Mouse (Mus musculus) forebrain, postnatal 0 days (tissue): ENCODE measurements at regions not wholly inside any gene's neighbourhood (a gene's known extent, or its start where the extent isn't known, plus 50 kb on each side); places are given as distances from the start of the nearest gene placed in this dataset.
A peak's percentile ranks its signal among the peaks of the same experiment; 100 is the strongest.

Experiments
- ATAC-seq: fragments of 200-750 bp; cut with Nextera tagmentation; 2 replicates; pipeline ENCODE4 v1.8.0; 2017; ENCODE audit warnings: mild to moderate bottlenecking, moderate library complexity
- DNase-seq: peaks from one replicate; pipeline ENCODE4 v3.0.0-alpha.2; 2015
- H3K27ac ChIP-seq: fragments of 300-500 bp; sonication (generic); 2 replicates; pipeline ENCODE4 v1.5.1; 2014; ENCODE audit warnings: low read depth, mild to moderate bottlenecking, antibody characterized with exemption, low read length, moderate library complexity, mixed read lengths
- H3K27me3 ChIP-seq: fragments of 300-500 bp; sonication (generic); 2 replicates; pipeline ENCODE4 v1.6.1; 2014; ENCODE audit warnings: mild to moderate bottlenecking, low read length, mixed read lengths; ENCODE audit not compliant: insufficient read depth
- H3K36me3 ChIP-seq: fragments of 300-500 bp; sonication (generic); 2 replicates; pipeline ENCODE4 v1.6.1; 2014; ENCODE audit warnings: mild to moderate bottlenecking, moderate library complexity; ENCODE audit not compliant: insufficient read depth
- H3K4me1 ChIP-seq: fragments of 300-500 bp; sonication (generic); 2 replicates; pipeline ENCODE4 v1.6.1; 2014; ENCODE audit warnings: antibody characterized with exemption; ENCODE audit not compliant: insufficient read depth
- H3K4me2 ChIP-seq: fragments of 300-500 bp; sonication (generic); 2 replicates; pipeline ENCODE4 v1.6.1; 2014; ENCODE audit warnings: low read depth, mild to moderate bottlenecking, moderate library complexity
- H3K4me3 ChIP-seq: fragments of 300-500 bp; sonication (generic); 2 replicates; pipeline ENCODE4 v1.5.1; 2014; ENCODE audit warnings: low read depth, low read length, mixed read lengths
- H3K9ac ChIP-seq: fragments of 300-500 bp; sonication (generic); 2 replicates; pipeline ENCODE4 v1.6.1; 2014; ENCODE audit warnings: mild to moderate bottlenecking
- H3K9me3 ChIP-seq: fragments of 300-500 bp; sonication (generic); 2 replicates; pipeline ENCODE4 v1.6.1; 2016; ENCODE audit warnings: low read length
- CTCF ChIP-seq: sonication (generic); IDR thresholded peaks from 2 replicates; pipeline ENCODE4 v1.5.1; 2016; ENCODE audit warnings: antibody characterized with exemption, control low read depth, low read depth
- WGBS: fragments of 180-500 bp; shearing (Covaris S2); extraction: QIAGEN DNeasy Blood & Tissue Kit; methylation state at CpG from one replicate; pipeline ENCODE4 v1.1.7; 2014; 5-methylcytosine and 5-hydroxymethylcytosine counted together

GRCm38 (mm10) chr11:39794183-39794652 is 900.8 kb downstream of the Mat2b start:
- DNase-seq, result peak; percentile 73
- Histone ChIP-seq H3K9me3 (no peaks in the 10 kb centered on the region), H3K36me3 (no peaks in the 10 kb centered on the region), H3K27me3 (no peaks in the 10 kb centered on the region; the same call in 1 of the 2 replicates), H3K4me1 (no peaks in the 10 kb centered on the region), H3K27ac (no peak overlapping the region), H3K4me3 (peak overlapping the region; percentile 39), H3K9ac (peak overlapping the region; percentile 37; the same call in 1 of the 2 replicates), H3K4me2 (peak overlapping the region; percentile 61)
- 2% methylated on average over 14 of the region's 14 CpGs for WGBS
- TF ChIP-seq CTCF, result no peak
- peak; percentile 92 for ATAC-seq

DNA sequence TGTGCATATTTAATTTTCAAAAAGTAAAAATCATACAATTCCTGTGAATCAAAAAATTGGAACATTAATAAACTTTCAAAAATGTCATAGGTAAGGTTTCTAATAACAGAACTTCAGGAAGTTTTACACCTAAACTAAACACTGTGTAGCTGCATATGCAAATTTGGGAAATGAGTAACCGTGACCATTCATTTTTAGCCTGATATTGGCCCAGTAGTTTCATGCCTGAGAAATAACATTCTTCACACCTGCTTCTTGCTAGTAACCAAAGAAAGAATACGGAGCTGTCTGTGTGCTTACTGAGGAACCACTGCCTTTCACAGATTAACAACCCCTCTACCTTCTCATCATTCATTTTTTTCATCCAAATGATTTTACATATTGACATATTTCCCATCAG is 902.9 kb downstream of the Mat2b start:
- H3K9ac ChIP-seq, result no peak overlapping the region
- no peaks in the 10 kb centered on the region; the same call in 1 of the 2 replicates for H3K27me3 ChIP-seq
- no peaks in the 10 kb centered on the region for H3K9me3 ChIP-seq
- H3K4me2 ChIP-seq, result no peak overlapping the region
- no peaks in the 10 kb centered on the region for H3K36me3 ChIP-seq
- no peaks in the 10 kb centered on the region for H3K4me1 ChIP-seq
- no peak for ATAC-seq
- DNase-seq, result no peak
- H3K27ac ChIP-seq, result no peak overlapping the region
- H3K4me3 ChIP-seq, result no peak overlapping the region
- TF ChIP-seq CTCF, result no peak
- 72% methylated on average over 2 of the region's 2 CpGs for WGBS
